Mouse (Mus musculus): ENCODE results near the gene Gtpbp8.

Gene Gtpbp8

GRCm38 (mm10) chr16:44686991-44687718 is 59.0 kb downstream of the Gtpbp8 start:
- no peak for DNase-seq
